In the genomic region with DNA sequence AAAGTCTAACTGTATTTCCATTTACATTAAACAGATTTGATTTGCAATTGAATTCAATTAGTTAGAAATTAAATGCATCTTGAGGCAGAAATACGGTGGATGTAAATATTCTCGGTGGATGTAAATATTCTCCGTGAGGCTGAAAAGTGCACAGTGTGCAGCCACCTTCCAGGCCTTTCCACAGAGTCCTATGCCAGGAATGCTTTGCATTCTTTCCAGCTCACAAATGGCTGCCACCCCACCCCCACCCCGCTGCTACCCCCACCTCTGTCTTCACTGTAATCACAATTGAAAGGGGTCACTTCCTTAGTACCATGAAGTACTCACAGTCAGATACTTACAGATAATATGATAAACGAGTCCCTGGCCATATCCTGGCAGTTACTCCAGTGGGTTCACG, we compare ENCODE assay signal across 14 mouse cellular contexts.
"Had no signal": no experiment of that assay in that cellular context is flagged by ENCODE, and none has a peak within 500 bp of the region (broad histone marks: within the 10 kb centered on the region; RNA-seq: fewer than 3 reads in every experiment).

No protein-coding gene starts in this region.

- H3K9me3 ChIP-seq: limb, embryonic 12.5 days; liver, embryonic 13.5 days; midbrain, embryonic 13.5 days had no signal

- H3K4me1 ChIP-seq: limb, embryonic 12.5 days; liver, embryonic 13.5 days; midbrain, embryonic 13.5 days had no signal

- DNase-seq: kidney, postnatal 36 days; layer of hippocampus, adult 9-11 months; liver; liver, embryonic 13.5 days; liver, postnatal 0 days; lung, postnatal 36 days; right cerebral cortex, postnatal 4 days; spleen, adult 18-20 months; thymus, adult 18-20 months; thymus, postnatal 14 days had no signal

- H3K4me2 ChIP-seq: limb, embryonic 12.5 days; liver, embryonic 13.5 days; midbrain, embryonic 13.5 days had no signal

- H3K4me3 ChIP-seq: limb, embryonic 12.5 days; liver, embryonic 13.5 days; midbrain, embryonic 13.5 days had no signal

- ATAC-seq: liver, postnatal 0 days; lung, postnatal 0 days; midbrain, embryonic 13.5 days had no signal

- H3K9ac ChIP-seq: limb, embryonic 12.5 days; liver, embryonic 13.5 days; liver, postnatal 0 days; midbrain, embryonic 13.5 days had no signal

- H3K27ac ChIP-seq: kidney, postnatal 0 days; limb, embryonic 12.5 days; liver, embryonic 13.5 days; midbrain, embryonic 13.5 days had no signal

- H3K27me3 ChIP-seq: limb, embryonic 12.5 days; liver, embryonic 13.5 days; midbrain, embryonic 13.5 days had no signal

- H3K36me3 ChIP-seq: limb, embryonic 12.5 days; liver, embryonic 13.5 days; midbrain, embryonic 13.5 days had no signal
